Mouse (Mus musculus): ENCODE measurements around the gene Ly6g6e.

DNA sequence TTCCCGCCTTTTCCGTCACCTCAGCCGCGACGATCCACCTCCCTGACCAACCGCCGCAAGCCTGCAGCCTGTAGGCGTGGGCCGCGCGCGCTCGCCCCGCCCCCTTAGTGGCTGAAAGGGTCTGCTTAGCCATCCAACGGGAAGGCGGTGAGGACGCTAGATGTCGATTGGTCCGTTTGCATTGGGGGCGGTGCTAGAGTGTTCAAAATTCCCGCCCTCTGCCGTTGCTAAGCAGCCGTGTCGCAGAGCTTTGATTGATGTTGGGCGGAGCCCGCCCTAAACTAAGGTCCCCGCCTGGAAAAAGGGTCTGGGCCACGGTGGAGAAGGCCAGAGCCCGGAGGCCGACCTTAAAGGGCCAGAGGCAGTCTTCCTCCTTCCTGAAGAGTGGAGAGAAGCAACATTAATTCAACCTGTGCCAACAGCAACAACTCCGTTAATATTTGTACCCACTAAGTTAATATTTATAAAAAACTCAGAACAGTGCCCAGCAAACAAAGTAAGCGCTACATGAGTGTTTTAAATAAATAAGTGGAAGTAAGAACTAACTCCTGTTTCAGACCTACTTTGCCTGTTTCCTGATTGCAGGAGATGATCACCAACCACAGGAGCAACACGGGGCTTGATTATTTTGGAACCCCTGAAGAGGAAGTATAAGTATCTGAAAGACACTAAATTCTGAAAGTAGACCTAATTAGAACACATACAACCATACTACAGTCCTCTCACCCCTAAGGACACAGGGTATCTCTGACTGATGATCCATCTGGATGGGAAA lies 29.8 kb upstream of the Ly6g6e start, which contains the start of gene Msh5:
- TF ChIP-seq CTCF (IDR thresholded peaks at IDR 0.05; ENCODE audit: control insufficient read depth, insufficient read depth, insufficient read length) = no peak
- no peak for TF ChIP-seq USF1 (IDR thresholded peaks at IDR 0.05; ENCODE audit: low read depth)
- no peak for TF ChIP-seq MYOD1 (IDR thresholded peaks at IDR 0.05; ENCODE audit: control insufficient read depth, insufficient read length, low read depth)
